Mouse (Mus musculus) CH12.LX (cell line): ENCODE results near the gene Prnp. TPM values are rescaled to one million over a fixed set of nuclear protein-coding genes. Genes with fewer than 3 reads are reported as not detected.

ENCODE experiments used
- DNase-seq: peaks from one replicate; pipeline ENCODE4 v3.0.0-alpha.2; 2013; ENCODE audit errors: extremely low read depth
- H3K27ac ChIP-seq: 2 replicates; pipeline ENCODE4 v1.5.1; 2012; ENCODE audit warnings: low read depth, mild to moderate bottlenecking, control low read depth, moderate library complexity; ENCODE audit not compliant: insufficient read depth
- H3K27me3 ChIP-seq: replicated peaks from 2 replicates; pipeline ENCODE3; 2012; ENCODE audit warnings: inconsistent platforms
- H3K36me3 ChIP-seq, 2 experiments: replicated peaks in 1 of 2; 2 replicates each; pipeline versions ENCODE3 to v1.6.1; 2012; ENCODE audit warnings: inconsistent platforms in 1 of 2, low read length in 1 of 2, mild to moderate bottlenecking in 1 of 2, mixed read lengths in 1 of 2, moderate library complexity in 1 of 2; ENCODE audit not compliant: control insufficient read depth in 1 of 2, insufficient read depth in 1 of 2
- H3K4me1 ChIP-seq, 2 experiments: 2 replicates each; pipeline ENCODE4 v1.6.1; 2012; ENCODE audit warnings: inconsistent platforms in 1 of 2, moderate library complexity in 1 of 2; ENCODE audit not compliant: insufficient read depth in 2 of 2, control insufficient read depth in 1 of 2
- H3K4me2 ChIP-seq: 2 replicates; pipeline ENCODE4 v1.6.1; 2012; ENCODE audit warnings: low read depth, mild to moderate bottlenecking, control low read depth; ENCODE audit not compliant: poor library complexity, insufficient read depth, severe bottlenecking
- H3K4me3 ChIP-seq, 3 experiments: fragments of 150-350 bp in 1 of 3; sonication (generic) in 1 of 3; replicated peaks in 1 of 3; 2 replicates each; pipeline versions ENCODE3 to v1.5.1; 2011 to 2012; ENCODE audit warnings: low read depth in 2 of 3, low read length in 2 of 3, mild to moderate bottlenecking in 2 of 3, moderate library complexity in 2 of 3, control low read depth in 1 of 3, improper control_type of control experiment in 1 of 3, inconsistent platforms in 1 of 3, mixed read lengths in 1 of 3; ENCODE audit not compliant: poor library complexity in 1 of 3
- H3K79me2 ChIP-seq: replicated peaks from 2 replicates; pipeline ENCODE4 v1.6.1; 2012; ENCODE audit warnings: mild to moderate bottlenecking, moderate library complexity; ENCODE audit not compliant: control insufficient read depth, poor library complexity, insufficient read depth, severe bottlenecking; ENCODE audit errors: extremely low read depth
- H3K9ac ChIP-seq: 2 replicates; pipeline ENCODE4 v1.6.1; 2012; ENCODE audit warnings: low read depth, mild to moderate bottlenecking, control low read depth, moderate library complexity; ENCODE audit not compliant: insufficient read depth
- H3K9me3 ChIP-seq: replicated peaks from 2 replicates; pipeline ENCODE3; 2012; ENCODE audit warnings: low read length, inconsistent platforms, mixed read lengths
- ELF1 ChIP-seq: IDR thresholded peaks from 2 replicates; pipeline ENCODE4 v1.6.1; 2014; ENCODE audit warnings: low read depth, mild to moderate bottlenecking, inconsistent platforms, low read length, improper control_type of control experiment
- EP300 ChIP-seq: IDR thresholded peaks from 2 replicates; pipeline ENCODE4 v1.6.1; 2011; ENCODE audit warnings: low read length, improper control_type of control experiment
- ETS1 ChIP-seq: conservative IDR thresholded peaks from 2 replicates; pipeline ENCODE4 v1.6.1; 2012; ENCODE audit warnings: low read depth, mild to moderate bottlenecking, inconsistent platforms, low read length, improper control_type of control experiment, moderate library complexity
- HCFC1 ChIP-seq: IDR thresholded peaks from 2 replicates; pipeline ENCODE4 v1.6.1; 2012; ENCODE audit warnings: low read depth, mild to moderate bottlenecking, inconsistent platforms, low read length, improper control_type of control experiment
- IRF4 ChIP-seq: IDR thresholded peaks from 2 replicates; pipeline ENCODE4 v1.6.1; 2014; ENCODE audit warnings: low read depth, mild to moderate bottlenecking, inconsistent platforms, low read length, improper control_type of control experiment
- MAFK ChIP-seq: IDR thresholded peaks from 2 replicates; pipeline ENCODE4 v1.6.1; 2011; ENCODE audit warnings: low read length, improper control_type of control experiment; ENCODE audit not compliant: insufficient replicate concordance
- MAZ ChIP-seq: IDR thresholded peaks from 2 replicates; pipeline ENCODE4 v1.6.1; 2012; ENCODE audit warnings: low read depth, mild to moderate bottlenecking, inconsistent platforms, low read length, improper control_type of control experiment, moderate library complexity
- POLR2A ChIP-seq: IDR thresholded peaks from 2 replicates; pipeline ENCODE4 v1.6.1; 2011; ENCODE audit warnings: low read depth, mild to moderate bottlenecking, improper control_type of control experiment, low read length
- SMC3 ChIP-seq: IDR thresholded peaks from 2 replicates; pipeline ENCODE4 v1.6.1; 2011; ENCODE audit warnings: low read depth, low read length, improper control_type of control experiment
- TBP ChIP-seq: conservative IDR thresholded peaks from 2 replicates; pipeline ENCODE4 v1.6.1; 2011; ENCODE audit warnings: low read depth, low read length, improper control_type of control experiment
- USF2 ChIP-seq: conservative IDR thresholded peaks from 2 replicates; pipeline ENCODE4 v1.6.1; 2011; ENCODE audit warnings: low read depth, low read length, improper control_type of control experiment
- ZC3H11A ChIP-seq: IDR thresholded peaks from 2 replicates; pipeline ENCODE4 v1.6.1; 2012; ENCODE audit warnings: low read depth, mild to moderate bottlenecking, inconsistent platforms, low read length, improper control_type of control experiment
- ZKSCAN1 ChIP-seq: IDR thresholded peaks from 2 replicates; pipeline ENCODE4 v1.6.1; 2012; ENCODE audit warnings: low read depth, inconsistent platforms, low read length, improper control_type of control experiment, borderline replicate concordance
- ZMIZ1 ChIP-seq: IDR thresholded peaks from 2 replicates; pipeline ENCODE4 v1.6.1; 2012; ENCODE audit warnings: low read depth, mild to moderate bottlenecking, inconsistent platforms, low read length, improper control_type of control experiment
- dilution Hi-C: fragments of 300-500 bp; cut with MboI; formaldehyde crosslinking; loops from 2 replicates; pipeline ENCODE4 v1.14.3; 2020; ENCODE audit warnings: low sequenced_read_pairs; ENCODE audit not compliant: extremely low pct_unique_long_range_greater_than_20kb, extremely low pct_ligation_motif_present
- in situ Hi-C: fragments of 300-500 bp; cut with MboI; formaldehyde crosslinking; loops from 3 replicates; pipeline ENCODE4 v1.14.3; 2019; ENCODE audit warnings: low sequenced_read_pairs, low pct_ligation_motif_present, low pct_unique_long_range_greater_than_20kb, mixed read lengths
- polyA plus RNA-seq: library from polyadenylated mRNA; unstranded; fragments of >175 nt; gene quantifications from 2 replicates; pipeline ENCODE4 v1.2.1, GENCODE M21; 2012; ENCODE audit warnings: low read depth; ENCODE audit not compliant: insufficient read length
- total RNA-seq, 2 experiments: library from RNA; depleted of rRNA; stranded (reverse); fragments of 300-350 nt in 1 of 2; fragments of >200 nt in 1 of 2; gene quantifications; 2 replicates each; pipeline ENCODE4 v1.2.3; 2012 to 2014

Gene Prnp
- total and polyA plus RNA-seq, 3 experiments: 4.5 to 6.4 (median 5.7) TPM

DNA sequence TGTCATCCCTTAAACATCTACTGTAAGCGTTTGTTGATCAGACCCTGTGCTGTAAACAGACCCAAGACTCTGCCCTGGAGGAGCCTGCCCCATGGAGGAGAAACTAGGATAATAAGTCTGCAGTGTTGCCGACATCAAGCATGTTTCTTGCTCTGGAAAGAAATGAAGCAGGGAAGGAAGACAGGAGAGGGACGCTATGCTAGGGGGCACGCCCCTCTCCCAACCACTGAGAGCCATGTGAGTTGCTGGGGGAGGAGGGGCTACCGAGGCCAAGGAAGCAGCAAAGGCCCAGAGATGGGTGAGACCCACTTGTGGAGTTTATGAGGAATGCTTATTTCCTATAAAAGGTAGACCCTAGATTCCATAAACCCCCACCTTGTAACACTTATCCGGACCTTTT lies 23.3 kb downstream of the Prnp start:
- DNase-seq: no peak
- Histone ChIP-seq H3K27ac (no peak overlapping the region), H3K79me2 (no peaks in the 10 kb centered on the region), H3K36me3 (peaks cover 3 to 5% of the 10 kb centered on the region in 2 experiments), H3K9me3 (no peaks in the 10 kb centered on the region), H3K4me3 (no peak overlapping the region), H3K27me3 (no peaks in the 10 kb centered on the region), H3K4me1 (peaks cover 5 to 28% of the 10 kb centered on the region in 2 experiments; a peak in 3 of 4 replicates), H3K9ac (no peak overlapping the region), H3K4me2 (no peak overlapping the region)
- no peak for TF ChIP-seq USF2
- dilution Hi-C loops: no loop called here
- in situ Hi-C loops: loop anchor here (25.0 kb wide), 1 partner anchor 396 kb away; no protein-coding TSS in a partner anchor

DNA sequence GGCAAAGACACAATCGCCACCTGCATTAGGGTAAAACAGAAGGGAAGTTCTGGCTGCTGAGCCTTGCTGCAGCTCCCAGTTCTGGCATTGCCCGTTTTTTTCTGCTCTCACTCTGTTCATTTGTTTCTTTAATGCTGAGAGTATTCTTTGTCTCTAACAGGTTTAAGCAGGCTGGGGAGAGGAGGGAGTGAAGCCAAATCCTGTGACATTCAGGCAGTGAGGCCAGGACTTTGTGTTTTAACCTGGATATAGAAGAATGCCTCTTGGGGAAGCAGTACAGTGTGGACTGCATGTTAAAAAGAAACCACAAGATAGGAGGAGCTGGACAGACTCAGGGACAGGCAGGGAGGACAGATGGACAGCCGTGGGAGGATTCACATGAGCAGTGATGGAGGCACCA lies 23.9 kb downstream of the Prnp start:
- no peak overlapping the region for H3K4me2 ChIP-seq
- no peak for DNase-seq
- H3K9me3 ChIP-seq: no peaks in the 10 kb centered on the region
- peaks cover 5 to 29% of the 10 kb centered on the region in 2 experiments; a peak in 3 of 4 replicates for H3K4me1 ChIP-seq
- H3K79me2 ChIP-seq: no peaks in the 10 kb centered on the region
- no peak overlapping the region for H3K9ac ChIP-seq
- TF ChIP-seq ETS1 (no peak), HCFC1 (no peak), IRF4 (no peak), ZKSCAN1 (no peak), ZC3H11A (no peak), ZMIZ1 (no peak), SMC3 (no peak), TBP (no peak), MAZ (no peak), POLR2A (no peak), ELF1 (no peak), MAFK (no peak), EP300 (no peak), USF2 (no peak)
- no peak overlapping the region for H3K4me3 ChIP-seq
- H3K27me3 ChIP-seq: no peaks in the 10 kb centered on the region
- dilution Hi-C loops (no loop called here), in situ Hi-C loops (loop anchor here (25.0 kb wide), 1 partner anchor 396 kb away; no protein-coding TSS in a partner anchor)
- H3K27ac ChIP-seq: no peak overlapping the region
- peaks cover 3 to 5% of the 10 kb centered on the region in 2 experiments for H3K36me3 ChIP-seq

DNA sequence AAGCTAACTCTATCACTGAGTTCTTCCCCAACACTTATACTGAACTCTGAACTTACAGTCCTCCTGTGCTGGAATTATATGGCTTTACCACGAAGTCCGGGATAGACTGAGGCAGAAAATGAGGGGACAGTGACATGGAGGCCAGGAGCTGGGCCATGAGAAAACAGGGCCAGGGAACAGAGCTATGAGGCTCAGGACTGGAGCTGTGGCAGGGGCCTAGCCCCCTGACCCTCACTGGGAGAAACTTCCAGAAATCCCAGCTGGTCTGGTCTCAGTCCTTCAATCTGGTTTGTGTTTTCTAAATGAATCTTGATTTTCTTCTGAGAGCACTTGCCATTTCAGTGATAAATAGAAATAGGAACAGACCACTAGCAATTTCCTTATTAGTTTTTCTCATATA lies 24.5 kb downstream of the Prnp start:
- no peak for TF ChIP-seq ELF1
- in situ Hi-C loops: loop anchor here (25.0 kb wide), 1 partner anchor 397 kb away; no protein-coding TSS in a partner anchor
- H3K4me2 ChIP-seq: no peak overlapping the region
- H3K36me3 ChIP-seq: peaks cover 3 to 5% of the 10 kb centered on the region in 2 experiments
- peaks cover 6 to 36% of the 10 kb centered on the region in 2 experiments; a peak in 3 of 4 replicates for H3K4me1 ChIP-seq
- dilution Hi-C loops: no loop called here
- no peaks in the 10 kb centered on the region for H3K79me2 ChIP-seq
- no peak for DNase-seq
- no peaks in the 10 kb centered on the region for H3K9me3 ChIP-seq
- H3K9ac ChIP-seq: no peak overlapping the region
- no peaks in the 10 kb centered on the region for H3K27me3 ChIP-seq
- no peak overlapping the region for H3K4me3 ChIP-seq
- no peak overlapping the region for H3K27ac ChIP-seq
